Mouse (Mus musculus) limb, embryonic 15.5 days (tissue): ENCODE measurements around the gene Pusl1. TPM values are rescaled to one million over a fixed set of nuclear protein-coding genes. Genes with fewer than 3 reads are reported as not detected.
A peak's percentile ranks its signal among the peaks of the same experiment; 100 is the strongest.

ENCODE experiments used
- ATAC-seq: fragments of 200-750 bp; cut with Nextera tagmentation; 2 replicates; pipeline ENCODE4 v1.8.0; 2017; ENCODE audit warnings: low read depth, moderate TSS enrichment; ENCODE audit not compliant: insufficient number of reproducible peaks, low FRiP score, low TSS enrichment
- H3K27ac ChIP-seq: fragments of 300-500 bp; sonication (generic); 2 replicates; pipeline ENCODE4 v1.5.1; 2015; ENCODE audit warnings: moderate library complexity, mild to moderate bottlenecking, inconsistent platforms
- H3K27me3 ChIP-seq: fragments of 300-500 bp; sonication (generic); 2 replicates; pipeline ENCODE4 v1.6.1; 2015; ENCODE audit warnings: inconsistent platforms
- H3K36me3 ChIP-seq: fragments of 300-500 bp; sonication (generic); 2 replicates; pipeline ENCODE4 v1.6.1; 2015; ENCODE audit warnings: inconsistent platforms
- H3K4me1 ChIP-seq: fragments of 300-500 bp; sonication (generic); 2 replicates; pipeline ENCODE4 v1.6.1; 2015; ENCODE audit warnings: inconsistent platforms
- H3K4me2 ChIP-seq: fragments of 300-500 bp; sonication (generic); 2 replicates; pipeline ENCODE4 v1.6.1; 2015; ENCODE audit warnings: mild to moderate bottlenecking, inconsistent platforms
- H3K4me3 ChIP-seq: fragments of 300-500 bp; sonication (generic); 2 replicates; pipeline ENCODE4 v1.5.1; 2015; ENCODE audit warnings: mild to moderate bottlenecking, inconsistent platforms
- H3K9ac ChIP-seq: fragments of 300-500 bp; sonication (generic); 2 replicates; pipeline ENCODE4 v1.6.1; 2015; ENCODE audit warnings: inconsistent platforms
- H3K9me3 ChIP-seq: fragments of 300-500 bp; sonication (generic); 2 replicates; pipeline ENCODE4 v1.6.1; 2016; ENCODE audit warnings: inconsistent platforms
- WGBS: fragments of 180-500 bp; shearing (Covaris S2); methylation state at CpG from one replicate; pipeline ENCODE4 v1.1.7; 2015; 5-methylcytosine and 5-hydroxymethylcytosine counted together
- polyA plus RNA-seq: library from polyadenylated mRNA; unstranded; fragments of >200 nt; fragmentation: Nextera tagmentation; extraction: Ambion mirVana; gene quantifications from 2 replicates; pipeline ENCODE4 v1.2.1, GENCODE M21; 2015

The Pusl1 gene
- polyA plus RNA-seq, 1 experiment from 2014 or later = 61.8 TPM

DNA sequence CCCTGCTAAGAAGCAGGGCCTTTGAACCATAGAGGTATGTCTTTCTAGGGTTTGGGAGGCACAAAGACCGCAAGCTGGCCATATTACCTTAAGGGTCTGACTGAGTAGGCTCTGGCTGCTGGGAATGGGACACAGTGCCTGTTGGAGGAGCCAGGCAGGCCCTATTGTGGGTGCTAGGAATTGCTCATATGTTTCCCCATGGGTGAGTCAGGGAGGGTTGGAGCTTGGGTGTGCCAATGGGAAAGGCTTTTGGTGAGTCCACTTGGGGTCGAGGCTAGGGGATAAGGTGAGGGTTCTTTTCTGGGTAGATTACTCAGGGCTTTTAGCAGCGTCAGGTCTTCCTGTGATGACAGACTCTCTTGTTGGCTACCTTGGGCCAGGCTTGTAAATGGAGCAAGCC, 40.2 kb downstream of the Pusl1 start:
- H3K4me2 ChIP-seq = no peak overlapping the region
- no peaks in the 10 kb centered on the region for H3K9me3 ChIP-seq
- 84% methylated on average over 3 of the region's 3 CpGs for whole genome bisulfite sequencing
- H3K9ac ChIP-seq = no peak overlapping the region
- no peaks in the 10 kb centered on the region for H3K27me3 ChIP-seq
- ATAC-seq = no peak
- peaks cover 42% of the 10 kb centered on the region for H3K4me1 ChIP-seq
- no peak overlapping the region for H3K4me3 ChIP-seq
- peaks cover 37% of the 10 kb centered on the region for H3K36me3 ChIP-seq
- H3K27ac ChIP-seq = no peak overlapping the region

GRCm38 (mm10) chr4:155849792-155850451, 41.7 kb downstream of the Pusl1 start:
- ATAC-seq = no peak
- no peak overlapping the region for H3K4me3 ChIP-seq
- H3K9ac ChIP-seq = no peak overlapping the region
- 89% methylated on average over 3 of the region's 3 CpGs for WGBS
- no peaks in the 10 kb centered on the region for H3K9me3 ChIP-seq
- peaks cover 23% of the 10 kb centered on the region for H3K36me3 ChIP-seq
- no peaks in the 10 kb centered on the region for H3K27me3 ChIP-seq
- no peak overlapping the region for H3K27ac ChIP-seq
- no peak overlapping the region for H3K4me2 ChIP-seq
- peaks cover 42% of the 10 kb centered on the region for H3K4me1 ChIP-seq

DNA sequence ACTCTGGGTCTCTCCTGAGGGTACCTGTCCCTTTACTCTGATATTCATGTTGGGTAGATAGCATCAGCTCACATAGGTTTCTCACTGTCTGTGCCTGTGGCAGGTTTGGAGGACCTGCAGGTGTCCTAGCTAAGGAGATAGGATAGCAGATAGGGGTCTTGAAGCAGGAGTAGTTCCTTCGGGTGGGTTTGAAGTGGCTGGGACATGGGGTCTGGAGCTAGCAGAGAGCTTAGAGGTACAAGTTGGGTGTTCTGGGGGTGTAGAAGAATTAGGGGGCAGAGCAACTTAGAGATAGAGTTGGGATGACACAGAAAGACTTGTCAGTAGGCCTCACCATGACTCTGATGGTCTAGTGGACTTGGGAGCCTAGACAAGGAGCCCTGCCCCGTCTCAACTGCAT, 42.2 kb downstream of the Pusl1 start:
- ATAC-seq = no peak
- WGBS = 87% methylated on average over 2 of the region's 2 CpGs

DNA sequence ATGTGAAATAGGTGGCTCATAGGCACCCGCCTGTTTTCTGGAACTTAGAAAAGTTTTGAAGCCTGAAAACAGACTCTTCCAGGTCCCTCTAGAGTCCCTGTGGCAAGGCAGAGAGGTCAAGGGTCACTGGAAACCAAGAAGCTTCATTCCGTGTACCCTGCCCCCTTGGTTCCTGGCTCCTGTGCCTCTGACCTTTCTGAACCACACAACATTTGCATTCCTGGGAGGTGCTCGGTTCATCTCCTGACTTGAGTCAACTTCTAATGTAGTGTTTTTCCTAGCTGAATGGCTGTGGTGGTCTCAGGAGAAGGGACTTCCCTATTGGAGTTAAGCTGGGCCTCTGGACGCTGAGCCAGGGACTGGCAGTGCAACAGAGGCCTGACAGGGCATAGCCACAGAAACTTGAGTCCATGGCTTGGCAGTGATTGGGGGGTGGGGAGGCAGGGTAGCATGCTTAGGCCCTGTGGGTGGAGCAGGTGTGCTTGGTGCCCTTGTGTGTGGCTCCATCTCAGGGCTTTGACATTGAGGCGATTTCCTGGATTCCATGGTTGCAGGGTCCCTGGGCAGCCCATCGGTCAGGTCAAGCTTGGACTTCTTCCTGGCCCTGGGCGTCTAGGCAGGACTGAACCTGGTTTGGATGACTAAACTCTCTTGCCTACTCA, 43.0 kb downstream of the Pusl1 start:
- Histone ChIP-seq H3K27ac (no peak overlapping the region), H3K4me1 (peaks cover 42% of the 10 kb centered on the region), H3K27me3 (no peaks in the 10 kb centered on the region), H3K9ac (peak overlapping the region; percentile 88; the same call in 1 of the 2 replicates), H3K4me3 (peak overlapping the region; percentile 89), H3K36me3 (peaks cover 15% of the 10 kb centered on the region), H3K9me3 (no peaks in the 10 kb centered on the region), H3K4me2 (peak overlapping the region; percentile 94)
- no peak for ATAC-seq
- whole genome bisulfite sequencing = 65% methylated on average over 7 of the region's 7 CpGs

More for the DNA sequence above, 42.2 kb downstream of the Pusl1 start:
- peaks cover 18% of the 10 kb centered on the region for H3K36me3 ChIP-seq
- no peak overlapping the region for H3K9ac ChIP-seq
- no peak overlapping the region for H3K4me2 ChIP-seq
- H3K27ac ChIP-seq = no peak overlapping the region
- H3K4me3 ChIP-seq = no peak overlapping the region
- H3K4me1 ChIP-seq = peaks cover 42% of the 10 kb centered on the region
- H3K27me3 ChIP-seq = no peaks in the 10 kb centered on the region
- no peaks in the 10 kb centered on the region for H3K9me3 ChIP-seq

DNA sequence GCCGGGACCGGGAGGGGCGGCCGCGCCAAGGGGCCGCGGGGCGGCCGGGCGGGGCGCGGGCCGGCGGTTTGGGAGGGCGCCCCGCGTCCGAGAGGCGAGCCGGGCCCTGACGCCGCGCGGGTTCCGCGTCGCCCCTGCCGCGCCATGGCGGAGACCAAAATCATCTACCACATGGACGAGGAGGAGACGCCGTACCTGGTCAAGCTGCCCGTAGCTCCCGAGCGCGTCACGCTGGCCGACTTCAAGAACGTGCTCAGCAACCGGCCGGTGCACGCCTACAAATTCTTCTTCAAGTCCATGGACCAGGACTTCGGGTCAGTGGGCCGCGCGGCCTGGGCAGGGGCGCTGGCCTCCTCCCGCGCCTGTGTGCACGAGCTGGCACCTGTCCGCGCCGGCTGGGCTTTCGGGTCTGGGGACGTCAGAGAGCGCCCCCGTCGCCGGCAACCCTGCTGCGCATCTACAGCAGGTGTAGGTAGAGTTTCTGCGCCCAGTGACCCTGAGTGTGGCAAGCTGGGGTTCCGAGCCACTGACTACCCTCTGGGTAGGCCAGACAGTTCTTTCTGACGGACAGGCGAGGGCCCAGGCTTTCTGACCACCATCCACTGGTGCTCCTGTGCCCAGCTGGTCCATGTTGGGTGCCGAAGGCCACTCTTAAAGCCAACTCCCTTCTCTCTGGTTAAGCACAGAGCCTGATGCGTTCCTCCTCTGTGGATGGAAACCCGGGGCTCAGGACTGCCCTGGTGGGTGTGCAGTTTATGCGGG, 43.8 kb downstream of the Pusl1 start:
- Histone ChIP-seq H3K4me3 (peak overlapping the region; percentile 89), H3K27me3 (no peaks in the 10 kb centered on the region), H3K4me1 (peaks cover 42% of the 10 kb centered on the region), H3K9ac (peak overlapping the region; percentile 88), H3K4me2 (peak overlapping the region; percentile 94), H3K36me3 (peaks cover 17% of the 10 kb centered on the region), H3K27ac (peak overlapping the region; percentile 84), H3K9me3 (no peaks in the 10 kb centered on the region)
- ATAC-seq = peak; percentile 45
- 1% methylated on average over 68 of the region's 69 CpGs for WGBS

DNA sequence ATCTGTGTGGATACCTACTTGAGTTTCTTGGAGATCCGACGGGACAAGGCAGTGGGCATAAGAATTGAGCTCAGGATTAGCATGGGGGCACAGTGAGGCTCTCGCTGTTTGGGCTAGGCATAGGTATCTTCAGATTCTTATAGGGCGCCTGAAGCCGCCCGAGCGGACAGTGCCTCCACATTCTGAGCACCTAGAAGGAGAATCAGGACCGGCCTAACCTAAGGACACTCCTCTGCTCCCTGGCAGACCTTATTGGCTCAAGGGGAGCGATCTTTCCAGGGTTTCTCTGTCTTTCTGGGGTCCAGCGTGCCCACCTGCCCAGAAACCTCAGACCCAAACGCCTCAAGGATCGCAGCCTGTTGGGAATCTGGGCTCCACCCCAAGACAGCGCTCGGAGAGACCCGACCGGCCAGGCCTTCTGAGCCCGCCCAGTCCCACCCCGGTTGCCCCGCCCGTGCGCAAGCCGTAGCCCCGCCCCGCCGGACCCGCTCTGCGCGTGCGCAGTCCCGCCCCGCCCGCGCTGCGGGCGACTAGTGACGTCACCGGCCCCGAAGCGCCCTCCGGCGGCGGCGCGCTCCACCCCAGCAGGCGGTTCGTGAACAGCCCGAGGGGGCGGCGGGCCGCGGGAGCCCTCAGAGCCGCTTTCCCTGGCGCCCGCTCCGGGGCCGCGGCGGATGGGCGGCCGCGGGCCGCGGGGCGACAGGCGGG, 44.6 kb downstream of the Pusl1 start, which contains the start of gene Dvl1:
Dvl1 (plus strand) TSS at position 532 of the 708 bp plus-strand sequence.
- H3K4me2 ChIP-seq = peak within 1 kb of the TSS; percentile 94
- no peaks in the 10 kb centered on the region for H3K27me3 ChIP-seq
- WGBS = 2% methylated on average over 51 of the region's 65 CpGs
- H3K9me3 ChIP-seq = no peaks in the 10 kb centered on the region
- ATAC-seq = peak; percentile 87
- H3K27ac ChIP-seq = peak within 1 kb of the TSS; percentile 84
- H3K4me1 ChIP-seq = peaks cover 42% of the 10 kb centered on the region
- peaks cover 19% of the 10 kb centered on the region for H3K36me3 ChIP-seq
- H3K4me3 ChIP-seq = peak within 1 kb of the TSS; percentile 89
- H3K9ac ChIP-seq = peak within 1 kb of the TSS; percentile 88

DNA sequence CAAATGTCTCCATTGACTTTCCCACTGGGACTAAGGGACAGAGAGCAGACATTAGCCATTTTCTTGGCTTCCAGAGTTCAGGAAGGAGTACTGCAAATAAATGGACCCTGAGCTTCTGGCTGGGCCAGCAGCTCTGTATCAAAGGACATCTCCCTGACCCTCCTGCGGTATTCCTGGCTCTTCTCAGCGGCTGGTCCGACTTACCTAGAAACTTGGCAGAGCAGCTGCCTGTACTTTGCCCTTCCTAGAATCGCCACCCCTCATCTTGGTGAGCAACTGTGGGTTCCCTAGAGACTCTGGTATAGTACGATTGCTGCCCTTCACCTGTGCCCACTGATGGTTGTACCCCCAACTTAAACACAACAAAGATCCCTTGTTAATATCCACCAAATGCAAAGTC, 48.4 kb downstream of the Pusl1 start:
- Histone ChIP-seq H3K27me3 (no peaks in the 10 kb centered on the region), H3K9me3 (no peaks in the 10 kb centered on the region), H3K27ac (no peak overlapping the region), H3K36me3 (peaks cover 24% of the 10 kb centered on the region), H3K4me1 (peaks cover 49% of the 10 kb centered on the region), H3K4me2 (no peak overlapping the region), H3K9ac (no peak overlapping the region), H3K4me3 (no peak overlapping the region)
- ATAC-seq = no peak
- WGBS = 91% methylated on average over 5 of the region's 5 CpGs

DNA sequence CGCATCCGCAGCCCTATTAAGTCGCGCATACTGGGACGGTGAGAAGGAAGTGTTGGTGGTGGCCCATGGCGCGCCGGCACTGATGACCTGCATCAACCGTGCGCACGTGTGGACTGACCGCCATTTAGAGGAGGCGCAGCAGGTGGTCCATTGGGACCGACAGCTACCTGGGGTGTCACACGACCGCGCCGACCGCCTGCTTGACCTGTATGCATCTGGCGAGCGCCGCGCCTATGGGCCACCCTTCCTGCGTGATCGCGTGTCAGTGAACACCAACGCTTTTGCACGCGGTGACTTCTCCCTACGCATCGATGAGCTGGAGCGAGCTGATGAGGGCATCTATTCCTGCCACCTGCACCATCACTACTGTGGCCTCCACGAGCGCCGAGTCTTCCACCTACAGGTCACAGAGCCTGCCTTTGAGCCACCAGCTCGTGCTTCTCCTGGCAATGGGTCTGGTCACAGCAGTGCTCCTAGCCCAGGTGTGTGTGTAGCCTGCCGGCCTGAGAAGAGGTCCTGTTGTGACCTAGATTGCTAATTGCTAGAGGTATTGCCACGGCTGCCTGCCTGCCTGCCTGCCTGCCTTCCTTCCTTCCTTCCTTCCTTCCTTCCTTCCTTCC, 49.8 kb downstream of the Pusl1 start:
- H3K27ac ChIP-seq = peak overlapping the region; percentile 86; the same call in 1 of the 2 replicates
- peaks cover 49% of the 10 kb centered on the region for H3K4me1 ChIP-seq
- H3K9ac ChIP-seq = no peak overlapping the region
- no peaks in the 10 kb centered on the region for H3K9me3 ChIP-seq
- peak overlapping the region; percentile 92 for H3K4me2 ChIP-seq
- peaks cover 24% of the 10 kb centered on the region for H3K36me3 ChIP-seq
- ATAC-seq = no peak
- H3K4me3 ChIP-seq = peak overlapping the region; percentile 56
- 41% methylated on average over 38 of the region's 38 CpGs for WGBS
- H3K27me3 ChIP-seq = no peaks in the 10 kb centered on the region

DNA sequence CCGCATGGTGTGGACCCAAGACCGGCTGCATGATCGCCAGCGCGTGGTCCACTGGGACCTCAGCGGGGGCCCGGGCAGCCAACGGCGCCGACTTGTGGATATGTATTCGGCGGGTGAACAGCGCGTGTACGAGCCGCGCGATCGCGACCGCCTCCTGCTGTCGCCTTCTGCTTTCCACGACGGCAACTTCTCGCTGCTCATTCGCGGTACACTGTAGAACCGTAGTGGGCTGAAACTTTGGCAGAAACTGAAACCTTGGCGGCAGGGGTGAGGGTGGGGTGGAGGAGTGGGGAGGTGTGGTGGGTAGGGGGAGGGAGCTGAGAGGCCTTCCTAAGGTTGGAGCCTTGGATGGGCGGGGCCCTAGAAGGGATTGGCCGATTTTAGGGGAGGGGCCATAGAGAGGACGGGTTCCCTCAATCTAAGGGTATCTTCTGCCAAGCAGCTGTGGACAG, 50.6 kb downstream of the Pusl1 start:
- Histone ChIP-seq H3K4me2 (peak overlapping the region; percentile 92), H3K9ac (peak overlapping the region; percentile 55), H3K36me3 (peaks cover 24% of the 10 kb centered on the region), H3K4me3 (peak overlapping the region; percentile 56), H3K4me1 (peaks cover 45% of the 10 kb centered on the region), H3K9me3 (no peaks in the 10 kb centered on the region), H3K27me3 (no peaks in the 10 kb centered on the region), H3K27ac (peak overlapping the region; percentile 86)
- peak; percentile 71 for ATAC-seq
- 1% methylated on average over 32 of the region's 32 CpGs for WGBS

GRCm38 (mm10) chr4:155840076-155841002, 51.2 kb downstream of the Pusl1 start:
- no peak; the same call in 1 of the 2 replicates for ATAC-seq
- H3K4me3 ChIP-seq = peak overlapping the region; percentile 56
- peak overlapping the region; percentile 86 for H3K27ac ChIP-seq
- H3K27me3 ChIP-seq = no peaks in the 10 kb centered on the region
- peaks cover 45% of the 10 kb centered on the region for H3K4me1 ChIP-seq
- peak overlapping the region; percentile 92 for H3K4me2 ChIP-seq
- 8% methylated on average over 8 of the region's 8 CpGs for WGBS
- no peaks in the 10 kb centered on the region for H3K9me3 ChIP-seq
- peak overlapping the region; percentile 55 for H3K9ac ChIP-seq
- H3K36me3 ChIP-seq = peaks cover 24% of the 10 kb centered on the region
